Mouse (Mus musculus) skeletal muscle tissue, postnatal 0 days (tissue): Measurements from ENCODE around the gene Nrd1. TPM values are rescaled to one million over a fixed set of nuclear protein-coding genes. Genes with fewer than 3 reads are reported as not detected.
A peak's percentile ranks its signal among the peaks of the same experiment; 100 is the strongest.

ENCODE experiments used
- microRNA counts: library from miRNA; unstranded; fragments of <30 nt; microRNA quantifications from one replicate; lab custom pipeline; 2015
- microRNA-seq, 2 experiments: library from miRNA; unstranded; fragments of <30 nt; microRNA quantifications; one replicate each; pipeline ENCODE4; 2016
- polyA plus RNA-seq: library from polyadenylated mRNA; unstranded; fragments of >200 nt; fragmentation: Nextera tagmentation; extraction: Ambion mirVana; gene quantifications from 2 replicates; pipeline ENCODE4 v1.2.1, GENCODE M21; 2015

The Nrd1 gene
- polyA plus RNA-seq, result 42.9 and 46.2 TPM in 2 replicates

DNA sequence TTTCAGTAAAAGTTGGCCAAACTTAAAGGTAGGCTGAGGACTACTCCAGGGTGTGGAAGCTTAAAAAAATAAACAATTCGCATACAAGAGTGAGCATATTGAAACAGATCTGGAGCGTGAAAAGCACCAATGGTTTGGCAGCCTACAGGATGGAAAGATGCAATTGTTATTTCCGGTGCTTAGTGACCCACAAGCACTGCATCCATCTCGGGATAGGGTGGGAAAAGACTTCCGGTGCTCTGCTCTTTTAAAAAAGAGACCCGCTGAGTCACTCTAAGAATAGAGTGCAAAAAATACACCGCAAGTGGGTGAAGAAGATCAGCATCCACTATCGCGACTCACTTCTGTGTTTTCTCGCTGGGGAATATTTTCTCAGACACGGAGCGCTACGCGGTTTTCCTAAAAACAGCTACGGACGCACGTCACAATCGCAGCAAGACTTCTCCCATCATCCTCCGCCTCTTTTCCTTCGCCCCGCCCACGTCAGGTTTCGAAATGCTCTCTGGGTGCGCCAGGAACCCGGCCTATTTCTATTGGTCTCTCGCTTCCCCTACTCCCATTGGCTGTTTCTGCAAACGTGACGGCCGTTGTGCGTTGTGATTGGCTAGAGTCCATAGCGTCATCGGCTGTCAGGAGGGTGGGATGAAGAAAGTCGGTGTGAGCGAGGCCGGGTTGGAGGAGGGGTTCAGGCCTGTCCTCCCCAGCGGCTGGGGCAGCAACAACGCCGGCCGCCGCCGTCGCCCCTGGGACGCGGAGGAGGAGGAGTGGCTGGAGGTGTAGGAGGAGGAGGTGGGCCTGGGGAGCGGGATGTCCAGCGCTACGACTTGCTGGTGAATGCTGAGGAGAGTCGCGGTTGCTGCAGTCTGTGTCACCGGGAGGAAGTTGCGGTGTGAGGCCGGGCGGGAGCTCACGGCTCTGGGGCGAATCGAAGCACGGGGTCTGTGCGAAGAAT is at the start of gene Nrd1:
TSS of gene Nrd1 (plus strand) at position 657 of the 952 bp plus-strand sequence.

MicroRNA genes within 50 kb of the gene (microRNA counts, 519-probe panel; counts per million panel counts)
- microRNA mmu-miR-761 (lab: Ali Mortazavi, UCI), result 296 counts per million, percentile 58 among the panel's probes with 10 or more counts

Small RNAs within 50 kb of the gene (microRNA-seq; reads per million reads assigned to microRNA genes)
- 0 to 0.20 reads per million in 2 experiments for gene Mir761

Other genes starting within 250 kb of the Nrd1 start
- 3.0 and 3.1 TPM in 2 replicates for gene Zfyve9, start 219.9 kb upstream of the Nrd1 start, polyA plus RNA-seq
- gene Btf3l4, start 167.0 kb upstream of the Nrd1 start, polyA plus RNA-seq, result 108 TPM in 2 replicates
- 41.5 and 52.2 TPM in 2 replicates for gene Txndc12, start 166.1 kb upstream of the Nrd1 start, polyA plus RNA-seq
- 27.1 and 29.5 TPM in 2 replicates for gene Kti12, start 152.9 kb upstream of the Nrd1 start, polyA plus RNA-seq
- gene A730015C16Rik, start 152.0 kb upstream of the Nrd1 start, polyA plus RNA-seq, result 0.97 and 1.1 TPM in 2 replicates
- 1.7 and 2.6 TPM in 2 replicates for gene Rab3b, start 121.6 kb upstream of the Nrd1 start, polyA plus RNA-seq
- gene Osbpl9, start 201.6 kb downstream of the Nrd1 start, polyA plus RNA-seq, result 53.8 and 57.6 TPM in 2 replicates
- gene Calr4, start 233.8 kb downstream of the Nrd1 start, polyA plus RNA-seq, result 0.17 and 0.24 TPM in 2 replicates